Mouse (Mus musculus) urinary bladder, adult 2 months (tissue): ENCODE measurements around the gene Rnf141. TPM values are rescaled to one million over a fixed set of nuclear protein-coding genes. Genes with fewer than 3 reads are reported as not detected.

ENCODE experiments used
- DNase-seq: peaks from one replicate; pipeline ENCODE4 v3.0.0; 2022; ENCODE audit warnings: low spot score
- polyA plus RNA-seq: library from polyadenylated mRNA; depleted of rRNA; stranded (reverse); fragments of >200 nt; gene quantifications from 2 replicates; pipeline ENCODE4 v1.2.3, GENCODE M21; 2012

Rnf141 gene
- polyA plus RNA-seq, 1 experiment = 32.1 TPM

DNA sequence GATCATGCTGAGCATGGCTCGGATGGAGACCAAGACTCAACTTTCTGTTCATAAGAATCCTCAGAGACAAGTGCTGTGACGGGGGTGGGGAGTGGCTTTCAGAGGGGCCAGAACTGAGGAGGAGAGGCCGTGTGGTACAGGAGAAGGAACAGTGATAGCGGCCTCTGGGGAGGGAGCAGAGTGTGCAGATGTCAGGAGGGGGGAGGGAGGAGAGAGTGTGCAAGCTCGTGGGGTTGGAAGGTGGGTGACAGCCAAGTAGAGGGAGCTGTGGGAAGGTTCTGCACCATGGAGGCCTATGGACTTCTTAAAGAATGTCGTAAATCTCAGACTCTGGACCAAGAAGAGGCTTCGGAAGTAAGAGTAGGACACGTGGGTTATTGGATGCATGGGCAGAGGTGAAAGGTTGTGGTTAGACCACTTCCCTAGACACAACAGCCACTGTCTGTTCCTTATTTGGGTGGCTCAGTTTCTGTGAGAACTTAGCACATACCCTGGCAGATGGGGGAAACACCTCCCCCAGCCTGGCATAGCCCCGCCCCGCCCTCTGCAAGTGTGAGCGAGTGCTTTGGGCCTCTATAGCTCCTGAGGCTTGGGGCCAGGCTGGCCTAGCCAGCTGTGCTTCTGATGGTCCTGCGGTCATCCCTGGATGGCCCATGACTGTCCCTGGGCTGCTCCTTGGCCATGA is 47.7 kb downstream of the Rnf141 start:
- DNase-seq = no peak

DNA sequence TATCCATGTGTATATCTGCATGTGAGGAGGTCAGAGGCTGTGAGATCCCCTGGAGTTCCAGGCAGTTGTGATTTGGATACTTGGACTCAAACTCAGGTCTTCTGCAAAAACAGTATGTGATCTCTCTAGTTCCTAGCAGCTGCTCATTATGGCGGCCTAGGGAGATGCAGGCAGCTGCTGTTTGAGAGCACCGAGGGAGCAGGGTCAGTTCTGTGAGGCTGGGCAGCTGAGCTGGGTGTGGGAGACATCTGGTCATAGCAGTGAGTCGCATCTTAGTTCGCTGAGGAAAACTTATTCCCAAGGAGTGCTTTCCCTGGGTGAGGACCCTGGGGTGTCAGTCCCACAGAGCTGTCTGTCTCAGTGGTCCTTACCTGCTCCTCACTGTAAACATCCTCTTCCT is 49.5 kb downstream of the Rnf141 start:
- no peak for DNase-seq

GRCm38 (mm10) chr7:110792834-110793233 is 51.4 kb downstream of the Rnf141 start:
- no peak for DNase-seq

DNA sequence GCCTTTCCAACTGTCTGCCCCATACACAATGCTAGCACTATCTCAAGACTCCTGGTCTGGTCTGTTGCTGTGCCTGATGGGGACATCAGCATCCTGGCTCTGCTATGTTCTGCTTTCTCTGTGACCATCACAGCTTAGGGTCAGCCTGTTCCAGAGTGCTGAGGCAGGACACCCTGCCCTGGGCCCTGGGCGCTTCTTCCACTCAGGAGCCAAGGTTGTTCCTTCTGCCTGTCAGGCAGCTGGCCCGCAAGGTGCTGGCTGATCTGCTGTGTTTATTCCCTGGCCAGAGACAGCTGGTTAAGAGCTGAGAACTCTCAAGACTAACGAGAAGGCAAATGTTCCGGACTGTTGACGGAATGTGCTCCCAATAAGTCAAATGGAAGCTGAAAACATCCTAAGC is 52.1 kb downstream of the Rnf141 start:
- DNase-seq = no peak

DNA sequence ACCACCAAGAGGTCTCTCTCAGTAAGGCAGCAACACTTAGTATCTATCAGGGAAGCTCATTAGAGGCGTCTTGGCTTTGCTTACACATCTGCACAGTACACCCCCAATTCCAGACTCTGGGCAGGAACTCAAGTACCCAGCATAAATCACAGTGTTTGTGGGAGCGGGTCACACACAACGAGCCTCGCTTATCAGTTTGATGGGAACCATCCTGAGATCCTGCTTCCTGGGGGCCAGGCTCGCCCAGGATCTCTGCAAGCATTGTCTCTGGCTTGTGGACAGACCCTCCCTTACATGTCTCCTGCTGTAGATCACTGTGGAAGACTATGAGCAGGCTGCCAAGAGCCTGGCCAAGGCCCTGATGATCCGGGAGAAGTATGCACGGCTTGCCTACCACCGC is 53.4 kb downstream of the Rnf141 start:
- DNase-seq = no peak

DNA sequence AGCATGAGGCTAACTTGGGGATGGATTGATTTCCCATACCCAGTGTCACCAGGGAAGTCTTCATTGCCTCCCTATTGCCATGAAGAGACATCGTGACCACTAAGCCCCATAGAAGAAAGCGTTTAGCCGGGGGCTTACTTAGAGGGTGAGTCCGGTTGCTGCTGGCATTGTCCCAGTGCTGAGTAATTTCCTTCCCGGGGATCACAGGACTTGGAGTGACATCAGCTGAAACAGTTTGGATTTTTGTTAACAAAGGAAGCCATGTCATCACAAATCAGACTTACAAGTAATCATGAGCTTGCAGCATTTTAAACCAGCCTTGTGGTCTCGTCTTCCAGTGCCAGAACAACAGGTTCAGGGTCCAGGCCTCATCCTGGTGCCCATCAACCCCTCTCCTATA is 56.9 kb downstream of the Rnf141 start:
- no peak for DNase-seq

DNA sequence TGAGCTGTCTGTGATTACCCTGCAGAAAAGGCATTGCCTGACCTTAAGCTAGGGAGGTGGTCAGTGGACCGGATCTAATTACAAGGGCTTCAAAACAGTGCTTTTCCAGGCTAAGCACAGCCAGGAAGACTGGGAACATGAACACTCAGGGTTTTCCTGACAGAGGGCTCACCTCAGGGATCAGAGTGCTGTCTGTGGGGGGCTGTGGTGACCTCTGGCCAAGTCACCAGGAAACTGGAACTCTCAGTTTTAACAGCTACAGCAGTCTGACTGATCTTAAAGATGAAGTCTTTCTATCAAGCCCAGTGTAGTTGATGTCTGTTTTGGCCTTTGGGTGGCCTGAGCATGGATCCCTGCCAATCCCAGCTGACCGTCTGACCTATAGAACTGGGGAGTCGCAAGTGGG is 58.5 kb downstream of the Rnf141 start:
- DNase-seq = no peak

GRCm38 (mm10) chr7:110784965-110785364 is 59.3 kb downstream of the Rnf141 start:
- no peak for DNase-seq

DNA sequence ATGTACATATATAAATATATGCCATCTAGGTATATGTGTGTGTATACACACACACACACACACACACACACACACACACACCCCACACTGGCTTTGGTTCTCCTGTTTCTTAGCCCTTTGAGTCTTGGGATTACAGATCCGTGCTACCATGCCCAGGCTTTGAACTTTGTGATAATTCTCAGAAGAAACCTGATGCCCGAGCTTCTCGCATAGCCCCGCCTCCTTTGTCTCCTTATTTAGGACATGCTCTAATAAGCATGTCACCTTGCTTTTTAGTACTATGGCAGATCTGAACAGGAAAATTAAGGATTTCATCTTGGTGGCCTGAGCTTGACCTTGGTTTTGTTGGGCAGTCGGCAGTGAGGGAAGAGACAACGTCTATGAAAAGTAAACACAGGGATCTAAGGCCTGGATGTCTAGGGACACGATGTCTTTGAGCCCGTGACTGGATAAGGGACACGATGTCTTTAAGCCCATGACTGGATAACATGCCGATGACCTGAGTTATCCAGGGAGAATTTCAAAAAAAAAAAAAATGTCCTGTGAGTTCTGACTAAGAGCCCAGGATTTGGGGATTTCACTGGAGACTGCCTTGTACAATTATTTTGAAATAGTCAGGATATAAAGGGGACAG is 61.3 kb downstream of the Rnf141 start:
- no peak for DNase-seq

DNA sequence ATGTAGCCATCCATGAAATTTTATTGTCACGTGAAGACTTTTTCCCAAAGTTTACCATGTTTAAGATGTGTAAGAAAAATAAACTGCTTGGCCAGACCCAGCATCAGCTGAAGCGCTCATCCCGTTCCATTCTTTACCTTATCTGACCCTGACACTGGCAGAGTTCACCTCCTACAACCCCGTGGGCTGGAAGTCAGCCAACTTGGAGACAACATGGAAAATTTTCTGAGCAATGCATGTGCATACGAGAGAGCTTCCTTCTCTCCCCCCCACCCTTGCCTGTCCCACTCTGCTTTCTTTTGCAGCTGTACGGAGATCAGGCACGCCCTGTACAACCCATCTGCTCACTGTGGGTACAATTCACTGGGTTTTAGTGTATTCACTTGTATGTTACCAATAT is 62.1 kb downstream of the Rnf141 start:
- no peak for DNase-seq

- no peak for DNase-seq
These were observed 63.0 kb downstream of the Rnf141 start for GRCm38 (mm10) chr7:110781231-110781711.

DNA sequence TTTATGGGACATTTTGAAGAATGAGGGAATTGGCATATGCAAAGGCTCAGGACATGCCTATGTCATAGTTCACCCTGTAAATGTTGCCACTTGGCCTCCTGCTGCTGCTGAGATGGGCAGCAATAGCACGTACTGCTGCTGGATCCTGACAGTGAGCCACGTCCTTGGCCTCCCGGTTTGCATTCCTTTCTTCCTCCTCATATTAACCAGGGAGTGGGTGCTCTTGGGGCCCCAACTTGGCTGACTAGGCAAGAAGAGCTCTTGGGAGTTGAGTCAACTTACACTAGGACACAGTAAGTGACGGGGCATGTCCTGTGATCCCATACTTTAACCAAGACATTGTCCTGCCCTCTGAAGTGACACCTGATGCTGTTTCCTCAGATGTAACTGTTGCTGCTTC is 63.7 kb downstream of the Rnf141 start:
- DNase-seq = no peak

GRCm38 (mm10) chr7:110779605-110780111 is 64.6 kb downstream of the Rnf141 start:
- DNase-seq = no peak

GRCm38 (mm10) chr7:110778933-110779332 is 65.3 kb downstream of the Rnf141 start:
- DNase-seq = no peak

GRCm38 (mm10) chr7:110777146-110778001 is 66.9 kb downstream of the Rnf141 start:
- no peak for DNase-seq

GRCm38 (mm10) chr7:110774674-110775073 is 69.6 kb downstream of the Rnf141 start:
- no peak for DNase-seq

DNA sequence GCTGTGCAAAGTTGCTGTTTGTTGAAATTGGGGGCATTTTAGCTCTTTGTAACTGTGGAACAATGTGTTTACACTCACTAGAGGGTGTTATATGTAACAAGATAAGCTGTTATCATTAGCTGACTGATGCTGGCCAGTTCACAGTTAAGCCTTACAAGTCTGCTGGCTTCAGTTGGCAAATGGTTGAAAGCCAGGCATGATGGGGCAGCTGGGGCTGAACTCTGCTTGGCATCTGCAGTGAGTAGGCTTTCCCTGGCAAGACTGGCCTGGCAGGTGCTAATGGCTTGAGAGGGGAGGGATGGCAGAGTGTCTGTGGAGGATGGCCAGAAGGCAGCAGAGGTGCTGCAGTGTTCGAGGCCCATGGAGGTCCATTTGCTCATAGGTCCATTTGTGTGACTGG is 70.2 kb downstream of the Rnf141 start:
- DNase-seq = no peak

DNA sequence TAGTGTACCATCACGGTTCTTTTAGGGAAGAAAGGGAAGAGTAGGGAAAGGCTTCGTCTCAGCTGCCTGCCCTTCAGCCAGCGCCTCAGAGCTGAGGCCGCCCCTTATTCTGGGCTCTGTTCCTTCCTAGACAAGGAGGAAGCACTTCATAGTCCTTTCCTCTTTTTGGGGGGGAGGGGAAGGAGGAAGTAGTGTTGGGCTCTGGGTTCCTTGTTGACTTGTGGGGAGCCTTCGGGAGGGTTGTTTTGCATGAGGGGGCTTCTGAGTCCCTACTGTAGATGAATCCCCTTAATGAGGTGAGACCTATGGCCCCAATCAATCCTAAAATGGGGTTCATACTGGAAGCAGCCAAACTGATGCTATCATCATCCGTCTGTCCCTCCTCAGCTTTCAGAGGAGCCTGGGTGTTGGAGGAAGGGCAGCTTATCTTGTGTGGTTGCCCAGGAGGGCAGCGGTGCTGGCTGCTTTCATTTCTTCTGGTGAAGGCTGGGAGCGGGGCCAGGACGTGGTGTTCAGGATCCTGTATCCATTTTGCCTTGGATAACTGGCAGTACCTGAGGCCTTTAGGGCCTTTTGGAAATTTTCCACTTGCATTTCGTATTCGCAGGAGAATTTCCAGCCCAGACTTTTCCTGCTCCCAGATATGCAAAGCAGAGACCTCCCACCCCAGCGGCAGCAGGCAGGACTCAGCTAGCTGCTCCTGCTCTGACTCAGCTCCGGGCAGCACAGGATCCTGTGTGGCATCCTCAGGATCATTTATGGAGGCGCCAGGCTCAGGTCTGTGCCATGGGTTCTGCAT is 70.9 kb downstream of the Rnf141 start:
- no peak for DNase-seq

GRCm38 (mm10) chr7:110772343-110772742 is 71.9 kb downstream of the Rnf141 start:
- no peak for DNase-seq

DNA sequence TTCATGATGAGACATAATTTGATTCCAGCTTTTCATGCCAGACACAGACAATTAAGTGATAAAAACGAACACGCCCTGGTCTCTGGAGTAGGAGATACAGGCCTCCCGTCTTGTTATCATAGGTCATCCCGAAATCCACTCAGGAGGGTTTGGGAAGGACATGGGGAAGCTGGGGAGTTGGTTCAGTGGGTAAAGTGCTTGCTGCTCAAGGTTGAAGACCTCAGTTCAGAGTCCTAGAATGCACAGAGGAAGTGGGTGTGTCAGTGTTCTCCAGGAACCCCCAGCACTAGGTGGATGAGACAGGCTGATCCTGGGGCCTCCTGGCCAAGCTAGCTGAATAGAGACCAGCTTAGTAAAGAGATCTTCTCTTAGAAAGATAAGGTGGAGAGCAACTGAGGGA is 73.3 kb downstream of the Rnf141 start:
- DNase-seq = no peak

DNA sequence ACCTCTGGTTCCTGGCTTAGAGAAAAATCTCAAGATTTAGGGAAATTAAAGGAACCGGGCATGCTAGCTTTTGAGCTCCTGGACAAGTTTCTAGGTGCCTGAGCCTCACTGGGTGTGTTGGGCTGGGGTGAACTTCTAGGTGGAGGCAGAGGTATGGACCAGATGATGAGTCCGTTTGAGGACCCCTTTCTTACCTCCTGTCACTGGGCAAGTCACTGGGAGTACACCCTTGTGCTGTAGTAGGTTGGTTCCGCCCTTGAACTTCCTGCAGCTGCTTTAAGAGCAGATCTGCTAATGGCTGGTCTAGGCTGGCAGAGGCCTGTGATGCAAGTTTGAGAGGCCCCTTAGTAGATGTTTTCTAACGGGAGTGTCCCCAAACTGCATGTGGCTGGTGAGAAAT is 75.2 kb downstream of the Rnf141 start:
- no peak for DNase-seq
